Mouse (Mus musculus) natural killer cell, adult 2 months (primary cell): ENCODE results near the gene Nim1k.

Source experiments
- DNase-seq, 2 experiments: peaks; one replicate each; pipeline ENCODE4 v3.0.0; 2022; ENCODE audit warnings: low spot score in 2 of 2

Nim1k gene

DNA sequence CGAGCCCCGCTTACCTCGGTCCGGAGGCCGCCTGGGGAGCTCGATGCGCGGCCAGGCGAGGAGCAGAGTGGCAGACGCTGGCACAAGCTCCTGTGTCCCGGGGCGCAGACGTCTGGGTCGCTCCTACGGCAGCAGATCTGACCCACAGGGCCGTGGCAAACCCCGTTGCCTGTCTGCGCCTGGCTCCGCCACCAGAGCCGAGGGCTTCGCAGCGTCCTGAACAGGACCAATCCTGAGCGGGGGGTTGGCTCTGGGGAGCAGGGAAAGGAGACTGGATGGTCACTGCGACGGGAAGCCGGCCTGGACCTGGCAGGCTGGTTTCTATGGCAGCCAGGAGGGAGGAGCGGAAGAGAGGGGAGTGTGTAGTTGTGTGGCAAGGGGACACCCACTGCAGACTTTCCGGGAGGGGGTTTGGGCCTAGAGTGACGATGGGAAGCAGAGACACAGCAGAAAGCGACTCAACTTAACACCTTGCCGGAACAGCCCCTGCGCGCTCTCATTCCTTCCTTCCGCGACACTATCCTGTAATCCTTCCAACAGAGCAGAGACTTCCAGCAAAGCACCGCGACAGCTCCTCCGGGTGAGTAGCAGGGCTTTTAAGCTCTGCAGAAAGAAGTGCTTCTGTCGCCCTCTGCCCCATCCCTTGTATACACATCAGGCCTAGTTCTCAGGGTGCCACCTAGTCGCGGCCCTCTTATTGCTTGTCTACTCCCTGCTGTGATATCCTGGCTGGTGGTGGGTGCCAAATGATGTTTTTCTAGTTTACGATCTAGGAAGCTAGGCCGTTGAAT, at the start of gene Nim1k:
Nim1k (minus strand) TSS at position 202 of the 791 bp plus-strand sequence.
- DNase-seq = peak; percentile 1 to 10

DNA sequence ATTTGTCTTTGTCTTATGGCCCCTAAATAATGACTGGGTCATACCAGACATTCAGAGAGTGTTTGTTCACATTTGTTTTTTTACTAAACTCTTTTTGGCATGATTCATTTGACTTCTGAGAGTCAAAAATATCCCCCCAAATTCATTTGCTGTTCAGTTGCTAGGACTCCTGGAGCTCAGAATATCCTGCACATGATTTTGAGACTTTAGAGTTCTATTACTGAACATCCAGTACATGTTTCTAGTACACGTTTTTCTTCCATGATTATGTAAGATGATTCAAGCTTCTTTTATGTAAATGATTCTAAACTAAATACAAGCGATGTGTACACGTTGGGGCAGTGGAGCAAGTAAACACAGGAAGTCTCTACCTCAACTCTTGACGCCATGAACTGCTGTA, 42.0 kb upstream of the Nim1k start:
- no peak for DNase-seq

DNA sequence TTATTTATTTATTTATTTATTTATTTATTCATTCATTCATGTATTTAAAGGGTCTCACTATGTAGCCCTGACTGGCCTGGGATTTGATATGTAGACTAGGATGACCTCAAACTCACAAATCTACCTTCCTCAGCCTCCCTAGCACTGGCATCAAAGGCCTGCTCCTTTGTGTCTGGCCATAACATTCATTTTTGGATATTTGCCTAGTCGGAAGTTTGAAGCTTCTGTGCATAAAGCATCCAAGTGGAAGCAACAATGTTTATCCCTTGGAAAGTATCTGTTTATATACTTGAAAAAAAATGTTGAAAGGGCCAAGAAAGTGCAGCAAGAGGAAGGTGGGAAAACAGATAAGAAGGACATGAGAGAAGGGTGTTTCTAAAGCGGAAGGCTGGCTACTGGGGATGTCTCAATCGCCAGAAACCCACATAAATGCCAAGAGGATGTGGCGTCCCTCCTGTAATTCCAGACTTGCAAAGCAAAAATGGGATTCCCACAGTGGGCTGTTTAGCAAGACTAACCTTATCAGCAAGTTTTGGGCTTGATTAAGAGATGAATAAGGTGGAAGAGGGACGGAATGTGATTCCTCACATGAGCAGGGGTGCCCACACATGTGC, 37.2 kb upstream of the Nim1k start:
- DNase-seq = no peak

DNA sequence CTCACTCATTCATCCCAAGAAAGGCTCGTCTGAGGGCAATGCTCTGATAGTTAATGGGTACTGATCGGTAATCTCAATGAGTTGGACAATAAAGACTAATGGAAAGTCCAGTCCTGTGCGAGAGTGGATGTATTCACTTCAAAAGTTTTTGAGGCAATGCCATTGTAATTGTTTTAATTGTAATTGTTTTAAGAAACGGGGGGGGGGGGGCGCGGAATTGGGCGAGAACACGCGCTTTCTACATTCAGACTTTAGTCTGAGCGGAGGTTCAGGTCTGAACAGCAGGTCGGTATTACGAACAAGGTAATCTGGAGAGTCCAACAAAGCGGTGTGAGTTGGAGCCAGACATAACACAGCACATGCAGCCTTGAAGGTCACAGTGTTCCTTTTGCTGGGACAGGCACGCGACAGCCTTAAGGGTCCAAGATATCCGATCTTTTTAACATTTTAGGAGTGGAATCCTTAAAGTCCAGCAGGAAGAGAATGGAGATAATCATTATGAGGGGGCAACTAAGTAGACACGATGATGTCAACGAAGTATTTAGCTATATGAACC, 36.0 kb upstream of the Nim1k start:
- no peak for DNase-seq

DNA sequence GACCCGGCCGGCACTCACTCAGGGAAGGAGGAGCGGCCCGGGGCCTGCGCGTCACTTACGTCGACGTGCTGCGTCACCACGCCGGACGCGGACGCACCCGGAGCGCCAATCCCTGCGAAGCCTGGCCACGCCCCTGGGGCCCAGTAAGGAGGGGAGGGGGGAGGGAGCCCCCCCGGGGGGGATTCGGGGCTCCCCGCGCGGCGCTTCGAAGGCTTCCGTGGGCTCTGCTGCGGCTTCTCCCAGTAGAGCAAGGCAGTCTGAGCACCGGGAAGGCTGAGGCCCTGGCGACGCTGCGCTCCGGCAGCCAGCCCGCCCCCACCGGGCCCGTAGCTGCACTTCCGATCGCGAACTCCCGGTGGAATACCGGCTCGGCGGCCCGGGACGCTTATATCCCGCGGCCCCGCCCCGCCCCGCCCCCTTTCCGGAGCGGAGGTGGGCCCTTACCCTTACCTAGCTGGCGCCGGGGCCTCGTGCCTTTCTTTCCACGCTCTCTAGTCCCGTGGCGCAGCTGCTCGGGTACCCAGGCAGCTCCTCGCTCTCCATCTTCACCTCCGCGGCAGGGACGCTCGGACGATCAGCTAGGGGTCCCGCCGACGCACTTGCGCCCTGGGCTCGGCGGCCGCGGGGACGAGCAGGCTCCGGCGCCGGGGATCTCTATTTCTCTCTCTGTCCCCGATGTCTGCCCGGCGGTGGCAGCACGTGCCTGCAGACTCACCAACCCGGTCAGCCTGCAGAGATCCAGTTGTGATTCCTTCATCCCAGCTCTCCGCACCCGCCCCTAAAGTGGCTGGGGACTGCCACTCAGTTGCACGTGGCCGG, 35.3 kb upstream of the Nim1k start, which contains the start of gene Zfp131:
Zfp131 (minus strand) TSS at position 129 of the 819 bp plus-strand sequence.
- peak; percentile 84 to 90 for DNase-seq

DNA sequence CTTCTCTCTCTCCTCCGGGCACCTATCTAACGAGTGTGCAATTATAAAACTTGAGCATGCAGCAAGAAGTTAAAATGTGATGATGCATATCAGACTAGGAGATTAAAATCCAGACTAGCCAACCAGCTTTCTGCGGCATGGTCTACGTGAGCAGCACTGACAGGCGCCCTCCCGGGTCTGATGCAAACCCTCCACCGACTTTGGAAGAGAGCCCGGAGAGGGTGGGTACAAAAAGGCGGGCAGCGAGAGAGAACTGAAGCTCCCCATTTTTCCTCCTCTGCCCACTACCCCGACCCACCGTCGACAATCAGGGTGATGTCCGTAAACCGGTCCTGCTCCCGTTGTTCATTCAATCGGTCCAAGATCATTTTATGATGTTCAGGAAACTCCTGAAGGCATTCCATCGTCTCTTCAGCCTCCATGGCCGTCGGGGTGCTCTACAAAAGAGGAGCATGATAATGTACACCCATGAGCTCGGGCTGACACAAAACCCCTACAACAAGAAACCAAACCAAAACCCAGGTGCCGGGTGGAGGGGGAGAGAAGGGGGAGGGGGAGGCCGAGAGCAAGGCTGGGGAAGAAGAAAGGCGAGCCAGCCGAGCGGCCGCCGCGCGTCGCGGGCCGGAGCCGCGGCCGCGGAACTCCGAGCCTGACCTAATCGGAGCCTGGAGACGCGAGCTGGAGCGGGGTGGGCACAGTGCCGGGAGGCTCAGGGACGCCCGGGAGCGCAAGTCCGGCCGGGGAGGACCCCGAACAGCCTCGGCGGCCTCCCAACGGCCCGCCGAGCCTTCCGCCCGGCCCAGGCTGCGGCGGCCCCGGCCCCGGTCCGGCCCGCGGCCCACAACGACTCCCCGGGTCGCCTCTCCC, 34.4 kb upstream of the Nim1k start:
- peak in 1 of 2 experiments; percentile 14 for DNase-seq

DNA sequence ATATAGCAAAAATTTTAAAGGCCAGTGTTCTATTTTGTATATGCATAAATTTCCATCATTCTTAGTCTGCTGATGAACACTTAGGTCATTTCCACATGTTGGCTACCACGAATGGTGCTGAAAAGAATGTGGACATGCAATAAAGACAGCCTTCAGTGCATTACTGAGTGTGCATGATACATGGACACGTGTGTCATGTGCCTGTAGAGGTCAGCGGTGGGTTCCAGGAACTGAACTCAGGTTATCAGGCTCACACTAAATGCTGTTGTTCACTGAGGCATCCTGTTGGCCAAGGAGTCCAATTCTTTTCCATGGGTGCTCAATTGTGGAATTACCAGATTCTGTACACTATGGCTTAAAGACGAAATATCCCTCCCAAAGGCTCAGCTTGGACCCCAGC, 27.9 kb upstream of the Nim1k start:
- DNase-seq = no peak

DNA sequence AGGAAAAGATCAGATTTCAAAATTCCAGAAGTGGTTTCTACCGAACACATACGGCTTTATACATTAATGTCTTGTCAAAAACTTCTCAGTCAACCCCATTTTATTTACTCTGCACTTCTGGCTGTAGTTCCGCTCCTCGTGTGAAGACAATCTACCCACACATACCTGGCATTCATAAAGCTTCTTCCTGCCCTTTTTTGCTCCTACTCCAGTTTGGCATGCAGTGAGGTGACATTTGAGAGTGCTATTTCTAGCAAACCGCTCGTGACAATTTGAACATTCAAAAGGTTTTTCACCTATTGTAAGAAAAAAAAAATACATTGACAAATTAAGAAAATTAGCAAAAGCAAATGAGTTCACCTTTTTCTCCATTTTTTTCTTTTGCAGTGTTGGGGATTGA, 12.9 kb upstream of the Nim1k start:
- no peak for DNase-seq

DNA sequence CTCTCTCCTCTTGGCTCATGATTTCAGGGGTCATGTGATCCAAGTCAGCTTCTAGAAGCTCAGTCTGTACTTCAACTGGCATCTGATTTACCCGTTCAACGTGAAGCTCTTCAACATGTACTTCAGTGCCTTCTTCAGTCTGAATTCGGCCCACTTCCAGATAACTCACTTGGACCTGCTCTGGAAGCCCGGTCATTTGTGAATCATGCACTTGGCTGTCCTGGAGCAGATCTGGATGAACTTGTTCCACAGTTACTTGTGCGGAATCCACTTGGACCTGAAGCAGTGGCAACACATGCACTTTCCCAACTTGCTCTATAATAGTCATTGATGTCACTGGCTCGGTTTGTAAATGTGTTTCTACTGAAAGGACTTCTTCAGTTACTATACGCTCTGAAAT, 10.8 kb upstream of the Nim1k start:
- DNase-seq = no peak

DNA sequence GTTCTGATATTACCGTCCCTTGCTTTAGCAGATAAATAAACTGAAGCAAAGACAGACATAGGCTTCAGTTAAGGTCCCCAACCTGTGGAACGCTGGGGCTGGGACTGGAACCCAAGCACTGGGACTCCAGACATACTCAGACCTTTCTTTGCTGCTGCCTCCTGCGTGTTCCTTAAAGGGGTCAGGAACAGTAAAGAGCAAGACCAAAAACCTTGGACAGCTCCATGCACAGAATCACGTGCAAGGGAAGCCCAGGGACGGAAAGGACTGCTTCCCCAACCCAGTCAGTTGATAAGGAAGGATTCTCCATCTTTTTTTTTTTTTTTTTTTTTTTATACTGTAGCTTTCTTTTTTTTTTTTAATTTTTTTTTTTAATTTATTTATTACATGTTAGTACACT, 1.1 kb upstream of the Nim1k start:
- DNase-seq = no peak

DNA sequence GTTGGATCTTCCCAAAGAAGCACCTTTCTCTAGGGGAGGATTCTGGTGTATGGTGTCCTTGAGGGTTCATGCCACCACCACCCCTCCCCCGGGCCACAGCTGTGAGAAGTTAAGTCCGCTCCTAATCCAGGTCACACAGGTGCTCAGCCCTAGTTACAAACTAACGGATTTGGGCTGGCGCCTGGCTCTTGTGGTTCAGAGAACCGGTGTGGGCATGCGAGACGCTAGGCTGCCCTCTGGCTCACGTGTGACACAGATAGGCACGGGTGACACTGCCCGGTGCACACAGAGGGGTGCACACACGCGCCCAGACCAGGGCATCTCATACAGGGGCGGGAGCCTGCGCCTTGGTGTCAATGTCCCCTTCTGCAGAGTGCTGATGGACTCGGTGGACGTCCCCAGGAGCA, 538 bp downstream of the Nim1k start:
- DNase-seq = peak in 1 of 2 experiments; percentile 14

DNA sequence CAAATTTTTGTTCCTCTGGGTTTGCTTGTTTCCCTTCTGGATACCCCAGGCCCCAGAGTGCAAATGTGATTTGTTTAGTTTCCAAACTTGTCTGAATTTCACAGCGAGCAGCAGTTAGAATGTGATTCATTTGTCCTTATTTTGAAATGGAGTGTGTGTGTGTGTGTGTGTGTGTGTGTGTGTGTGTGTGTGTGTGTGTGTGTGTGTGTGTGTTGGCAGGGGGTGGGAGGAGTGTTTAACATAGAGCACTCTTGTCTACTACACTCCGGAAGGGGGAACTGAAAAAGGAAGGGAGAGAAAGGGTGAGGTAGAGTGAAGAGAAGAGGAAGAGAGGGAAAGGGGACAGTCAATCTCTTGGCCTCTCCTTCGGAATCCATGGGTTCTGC, 1.1 kb downstream of the Nim1k start:
- DNase-seq = no peak

DNA sequence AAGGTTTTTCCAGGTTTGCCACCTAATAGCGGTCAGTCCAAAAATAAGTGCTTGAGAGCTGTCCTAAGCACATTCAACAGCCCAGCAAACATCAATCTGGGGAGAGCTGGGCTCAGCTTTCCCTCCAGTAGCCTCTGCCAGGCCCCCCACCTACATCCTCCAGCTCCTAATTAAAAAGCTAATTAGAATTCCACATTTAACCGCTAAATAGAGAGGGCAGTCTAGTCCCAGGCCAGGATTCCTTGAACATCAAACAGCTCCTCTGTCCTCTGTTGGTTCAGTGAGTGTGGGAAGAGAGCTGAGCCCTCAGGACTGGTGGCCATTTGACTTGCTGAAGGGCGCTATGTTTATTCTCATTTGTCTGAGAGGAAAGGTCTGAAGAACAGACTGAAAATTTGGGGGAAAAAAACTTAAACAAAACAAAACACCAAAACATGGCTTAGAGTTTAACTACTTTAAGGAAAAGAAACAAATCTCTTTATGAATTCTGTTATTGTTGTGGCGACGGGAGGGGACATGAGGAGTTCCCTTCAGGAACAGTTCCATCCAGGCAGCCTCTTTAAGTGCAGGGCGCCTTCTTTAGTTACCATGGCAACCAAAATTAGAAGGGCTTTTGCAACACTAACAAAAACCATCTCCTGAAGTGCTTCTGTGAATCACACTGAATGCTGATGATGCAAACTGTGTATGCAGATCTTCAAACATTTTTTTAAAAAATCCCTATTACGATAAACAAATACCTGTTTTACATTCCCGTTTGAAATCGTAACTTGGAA, 1.6 kb downstream of the Nim1k start:
- no peak for DNase-seq

DNA sequence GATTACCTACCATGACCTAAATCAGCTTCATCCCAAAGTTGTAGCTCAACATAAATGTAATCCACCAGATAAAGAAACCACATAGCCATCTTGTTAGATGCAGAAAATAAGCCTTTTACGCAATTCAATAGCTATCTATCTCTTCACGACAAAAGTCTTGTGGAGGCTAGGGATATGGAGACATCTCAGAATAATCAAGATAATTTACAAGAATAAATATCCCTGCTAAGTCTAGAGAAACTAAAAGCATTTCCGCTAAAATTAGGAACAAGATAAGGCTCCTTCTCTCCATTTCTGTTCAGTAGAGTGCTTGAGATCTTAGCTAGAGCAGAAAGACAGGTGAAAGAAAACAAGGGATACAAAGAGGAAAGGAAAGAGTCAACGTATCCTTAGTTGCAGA, 8.8 kb downstream of the Nim1k start:
- no peak for DNase-seq

DNA sequence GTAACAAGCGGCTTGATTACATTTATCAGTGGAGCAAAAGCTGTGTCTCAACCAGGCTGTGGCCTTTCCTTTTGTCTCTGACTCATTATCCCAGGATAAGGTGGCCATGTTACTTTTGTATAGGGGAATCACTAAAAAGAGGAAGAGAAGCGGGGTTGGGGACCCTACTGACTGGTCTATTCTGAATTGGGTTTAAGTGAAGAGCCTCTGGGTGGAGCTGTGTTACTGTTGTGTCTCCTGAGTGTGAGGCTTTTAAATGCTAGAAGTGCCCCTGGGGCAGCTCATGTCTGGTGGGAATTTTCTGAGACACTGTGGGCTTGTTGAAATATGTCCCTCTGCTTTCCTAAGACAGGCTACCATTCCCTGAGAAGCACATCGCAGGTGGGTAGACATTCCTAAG, 12.2 kb downstream of the Nim1k start:
- DNase-seq = no peak

DNA sequence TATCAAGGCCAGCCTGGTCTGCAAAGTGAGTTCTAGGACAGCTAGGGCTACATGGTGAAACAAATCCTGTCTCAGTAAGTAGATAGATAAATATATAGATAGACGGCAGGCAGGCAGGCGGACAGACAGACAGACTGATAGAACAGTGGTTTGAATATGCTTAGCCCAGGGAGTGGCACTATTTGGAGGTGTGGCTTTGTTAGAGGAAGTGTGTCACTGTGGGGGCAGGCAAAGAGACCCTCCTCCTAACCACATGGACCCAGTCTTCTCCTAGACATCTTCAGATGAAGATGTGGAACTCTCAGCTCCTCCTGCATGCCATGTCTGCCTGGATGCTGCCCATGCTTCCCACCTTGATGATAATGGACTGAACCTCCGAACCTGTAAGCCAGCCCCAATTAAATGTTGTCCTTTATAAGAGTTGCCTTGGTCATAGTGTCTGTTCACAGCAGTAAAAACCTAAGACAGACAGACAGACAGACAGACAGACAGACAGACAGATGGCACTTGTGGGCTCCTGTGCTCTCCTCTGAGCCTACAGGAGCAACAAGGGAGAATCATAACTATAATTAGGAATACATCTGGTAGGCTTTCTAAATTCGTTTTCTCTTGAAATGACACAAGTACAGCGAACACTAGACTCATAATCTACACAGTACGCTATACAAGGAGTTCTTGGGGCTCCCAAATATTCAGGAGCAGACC, 12.8 kb downstream of the Nim1k start:
- DNase-seq = no peak

DNA sequence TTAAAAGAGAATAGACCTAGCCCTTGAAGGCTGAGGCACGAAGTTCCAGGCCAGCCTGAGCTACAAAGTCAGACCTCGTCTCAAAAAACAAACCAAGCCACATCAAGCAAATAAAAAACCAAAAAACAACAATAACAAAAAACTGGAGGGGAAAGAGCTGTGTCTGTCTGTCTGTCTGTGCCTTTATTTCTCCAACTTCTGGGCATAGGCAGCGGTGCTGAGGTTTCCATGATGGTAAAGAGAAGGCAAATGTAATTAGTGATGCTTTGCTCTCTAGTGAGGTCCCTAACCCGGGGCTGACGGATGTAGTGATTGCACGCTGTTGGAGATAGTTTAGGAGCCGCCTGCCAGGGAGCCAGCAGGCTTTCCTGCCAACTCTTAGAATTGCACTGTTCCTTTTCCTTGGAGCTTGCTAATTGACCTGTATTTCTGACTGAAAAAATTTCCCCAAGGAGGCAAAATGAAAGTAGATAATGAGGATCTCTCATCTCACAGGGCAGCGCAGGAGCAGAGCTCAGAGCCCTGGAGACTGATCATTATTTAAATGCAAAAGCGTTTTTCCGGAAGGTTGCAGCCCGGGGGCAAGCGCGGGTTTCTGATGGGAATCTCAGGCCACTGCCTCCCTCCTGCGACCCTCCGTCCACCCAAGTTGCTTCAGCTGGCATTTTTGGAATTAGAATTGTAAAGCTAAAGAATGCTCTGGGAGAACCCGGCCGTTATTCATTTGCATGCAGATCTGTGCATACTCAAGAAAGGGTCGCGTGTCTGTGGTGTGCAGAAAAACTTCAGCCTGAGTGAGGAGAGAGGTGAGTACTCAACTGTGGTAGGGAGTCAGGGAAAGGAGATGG, 14.1 kb downstream of the Nim1k start:
- no peak for DNase-seq

DNA sequence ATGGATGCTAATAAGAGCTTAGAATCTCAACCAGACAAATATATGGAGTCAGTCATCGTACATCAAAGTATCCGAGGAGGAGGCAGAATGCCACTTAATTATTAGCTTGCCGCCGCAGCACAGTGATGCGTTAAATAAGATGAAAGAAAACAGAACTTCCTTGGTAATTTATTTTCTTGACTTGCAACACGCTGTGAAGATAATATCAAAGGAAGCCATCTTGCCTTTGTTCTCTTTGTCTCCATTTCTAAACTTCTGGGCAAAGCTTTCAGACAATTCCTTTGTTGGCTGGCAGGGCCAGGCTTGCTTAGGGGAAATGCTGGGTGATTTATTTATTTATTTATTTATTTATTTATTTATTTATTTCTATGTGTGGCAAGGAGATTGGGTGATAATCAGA, 24.2 kb downstream of the Nim1k start:
- DNase-seq = no peak

DNA sequence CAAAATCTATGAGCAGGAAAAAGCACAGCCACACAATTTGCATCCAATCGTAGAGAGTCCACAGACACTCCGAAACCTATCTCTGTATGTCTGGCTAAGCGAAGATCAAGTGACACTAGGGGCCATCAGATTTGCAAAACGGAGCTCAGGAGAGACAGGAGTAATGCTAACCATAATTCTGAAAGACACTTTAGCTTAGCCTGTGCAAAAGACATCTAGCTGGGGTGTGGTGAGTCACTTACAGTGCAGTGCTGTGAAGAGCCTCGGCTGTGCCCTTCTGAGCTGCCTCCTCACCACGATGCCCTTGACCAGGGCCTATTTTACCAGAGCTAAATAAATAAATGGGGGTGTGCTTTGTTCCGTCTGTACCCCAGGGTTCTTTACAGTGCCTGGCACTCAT, 26.3 kb downstream of the Nim1k start:
- DNase-seq = no peak
